Mouse (Mus musculus) right cerebral cortex, adult 2 months (tissue): ENCODE results near the gene Srpk3.
A peak's percentile ranks its signal among the peaks of the same experiment; 100 is the strongest.

Experiments used
- DNase-seq, 2 experiments: peaks; one replicate each; pipeline ENCODE4 v3.0.0; 2021 to 2022; ENCODE audit warnings: low spot score in 2 of 2

Srpk3 gene

GRCm38 (mm10) chrX:73805814-73806213 lies 31.6 kb downstream of the Srpk3 start:
- DNase-seq, result no peak

GRCm38 (mm10) chrX:73815072-73815471 lies 40.9 kb downstream of the Srpk3 start:
- DNase-seq, result no peak

GRCm38 (mm10) chrX:73816596-73817314 lies 42.5 kb downstream of the Srpk3 start:
- no peak for DNase-seq

GRCm38 (mm10) chrX:73823747-73824146 lies 49.5 kb downstream of the Srpk3 start:
- DNase-seq, result no peak

- DNase-seq, result peak; percentile 42 to 51
Measured at GRCm38 (mm10) chrX:73824185-73825151, 50.3 kb downstream of the Srpk3 start, which contains the start of gene Pdzd4. TSS of gene Pdzd4 (minus strand) at chrX:73824969.
